Mouse (Mus musculus) forebrain, embryonic 13.5 days (tissue): ENCODE data around the gene Xndc1. TPM values are rescaled to one million over a fixed set of nuclear protein-coding genes. Genes with fewer than 3 reads are reported as not detected.

Experiments used
- ATAC-seq: fragments of 200-750 bp; cut with Nextera tagmentation; 2 replicates; pipeline ENCODE4 v1.8.0; 2017
- H3K27ac ChIP-seq: fragments of 300-500 bp; sonication (generic); 2 replicates; pipeline ENCODE4 v1.5.1; 2015; ENCODE audit warnings: inconsistent platforms, mild to moderate bottlenecking, moderate library complexity
- H3K27me3 ChIP-seq: fragments of 300-500 bp; sonication (generic); 2 replicates; pipeline ENCODE4 v1.6.1; 2015; ENCODE audit warnings: mild to moderate bottlenecking, inconsistent platforms
- H3K36me3 ChIP-seq: fragments of 300-500 bp; sonication (generic); 2 replicates; pipeline ENCODE4 v1.6.1; 2015; ENCODE audit warnings: mild to moderate bottlenecking, inconsistent platforms; ENCODE audit not compliant: poor library complexity, severe bottlenecking
- H3K4me1 ChIP-seq: fragments of 300-500 bp; sonication (generic); 2 replicates; pipeline ENCODE4 v1.6.1; 2015; ENCODE audit warnings: inconsistent platforms
- H3K4me2 ChIP-seq: fragments of 300-500 bp; sonication (generic); 2 replicates; pipeline ENCODE4 v1.6.1; 2015; ENCODE audit warnings: inconsistent platforms, mild to moderate bottlenecking, moderate library complexity
- H3K4me3 ChIP-seq: fragments of 300-500 bp; sonication (generic); 2 replicates; pipeline ENCODE4 v1.5.1; 2015; ENCODE audit warnings: mild to moderate bottlenecking, inconsistent platforms
- H3K9ac ChIP-seq: fragments of 300-500 bp; sonication (generic); 2 replicates; pipeline ENCODE4 v1.6.1; 2015; ENCODE audit warnings: mild to moderate bottlenecking, inconsistent platforms
- H3K9me3 ChIP-seq: fragments of 300-500 bp; sonication (generic); replicated peaks from 2 replicates; pipeline ENCODE4 v1.6.1; 2016; ENCODE audit warnings: inconsistent platforms
- WGBS: fragments of 180-500 bp; shearing (Covaris S2); methylation state at CpG from one replicate; pipeline ENCODE4 v1.1.7; 2015; 5-methylcytosine and 5-hydroxymethylcytosine counted together
- polyA plus RNA-seq: library from polyadenylated mRNA; unstranded; fragments of >200 nt; fragmentation: Nextera tagmentation; extraction: Ambion mirVana; gene quantifications from 2 replicates; pipeline ENCODE4 v1.2.1, GENCODE M21; 2015

Gene Xndc1
- polyA plus RNA-seq, 1 experiment from 2014 or later = 46.3 TPM

- H3K4me1 ChIP-seq = no peaks in the 10 kb centered on the region
- peaks cover 3% of the 10 kb centered on the region for H3K36me3 ChIP-seq
- H3K9me3 ChIP-seq = no peaks in the 10 kb centered on the region
- H3K9ac ChIP-seq = no peak overlapping the region
- no peaks in the 10 kb centered on the region for H3K27me3 ChIP-seq
- no peak overlapping the region for H3K27ac ChIP-seq
- no peak overlapping the region for H3K4me3 ChIP-seq
- H3K4me2 ChIP-seq = no peak overlapping the region
- no peak for ATAC-seq
- WGBS = 88% methylated on average over 45 of the region's 45 CpGs
These were observed 47.9 kb downstream of the Xndc1 start for GRCm38 (mm10) chr7:102113151-102113729.

- Histone ChIP-seq H3K4me1 (no peaks in the 10 kb centered on the region), H3K9me3 (no peaks in the 10 kb centered on the region), H3K27me3 (no peaks in the 10 kb centered on the region), H3K27ac (no peak within 1 kb of the TSS), H3K4me3 (no peak within 1 kb of the TSS), H3K9ac (no peak within 1 kb of the TSS), H3K36me3 (peaks cover 38% of the 10 kb centered on the region), H3K4me2 (no peak within 1 kb of the TSS)
- WGBS = 49% methylated on average over 7 of the region's 7 CpGs
- no peak for ATAC-seq
These were observed 51.4 kb downstream of the Xndc1 start, which contains the start of gene Chrna10 for GRCm38 (mm10) chr7:102116579-102117331. Chrna10 (minus strand) TSS chr7:102116828.

- no peak overlapping the region for H3K4me3 ChIP-seq
- no peaks in the 10 kb centered on the region for H3K9me3 ChIP-seq
- H3K27ac ChIP-seq = no peak overlapping the region
- H3K4me1 ChIP-seq = no peaks in the 10 kb centered on the region
- no peak overlapping the region for H3K4me2 ChIP-seq
- no peaks in the 10 kb centered on the region for H3K27me3 ChIP-seq
- no peak for ATAC-seq
- no peak overlapping the region for H3K9ac ChIP-seq
- peaks cover 44% of the 10 kb centered on the region for H3K36me3 ChIP-seq
- 72% methylated on average over 6 of the region's 6 CpGs for WGBS
These were observed 52.1 kb downstream of the Xndc1 start for GRCm38 (mm10) chr7:102117382-102117781.

DNA sequence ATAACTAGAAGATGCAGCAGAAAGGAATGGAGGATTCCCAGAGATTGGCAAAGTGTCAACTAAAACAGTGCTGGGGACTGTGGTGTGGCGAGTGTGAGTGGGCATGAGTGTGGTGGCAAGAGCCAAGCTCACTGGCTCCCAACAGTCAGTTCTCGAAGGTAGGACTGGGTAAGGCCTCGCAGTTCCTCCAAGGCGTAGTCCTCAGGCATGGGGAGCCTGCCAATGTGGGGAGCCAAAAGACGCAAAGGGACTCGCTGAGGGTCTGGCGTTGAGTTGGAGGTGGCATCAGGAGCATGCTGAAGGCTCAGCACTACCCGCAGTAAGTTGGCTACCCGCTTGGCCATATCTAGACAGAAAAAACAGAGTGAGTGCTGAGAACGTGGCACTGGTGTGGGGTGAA lies 55.0 kb downstream of the Xndc1 start:
- Histone ChIP-seq H3K27me3 (no peaks in the 10 kb centered on the region), H3K9me3 (no peaks in the 10 kb centered on the region), H3K4me3 (no peak overlapping the region), H3K27ac (no peak overlapping the region), H3K4me1 (no peaks in the 10 kb centered on the region), H3K36me3 (peaks cover 74% of the 10 kb centered on the region), H3K4me2 (no peak overlapping the region), H3K9ac (no peak overlapping the region)
- WGBS = 97% methylated on average over 10 of the region's 10 CpGs
- ATAC-seq = no peak

- ATAC-seq = no peak
- WGBS = 98% methylated on average over 4 of the region's 4 CpGs
- Histone ChIP-seq H3K9me3 (no peaks in the 10 kb centered on the region), H3K9ac (no peak overlapping the region), H3K4me3 (no peak overlapping the region), H3K4me1 (no peaks in the 10 kb centered on the region), H3K36me3 (peaks cover 84% of the 10 kb centered on the region), H3K27ac (no peak overlapping the region), H3K4me2 (no peak overlapping the region), H3K27me3 (no peaks in the 10 kb centered on the region)
These were observed 67.1 kb downstream of the Xndc1 start for GRCm38 (mm10) chr7:102132395-102132794.

Other genes starting within 250 kb of the Xndc1 start
- 0.10 TPM in 1 of 2 replicates, not detected in the other for gene Phox2a, start 247.2 kb upstream of the Xndc1 start, polyA plus RNA-seq
- gene Inppl1, start 227.3 kb upstream of the Xndc1 start, polyA plus RNA-seq = 23.9 and 31.8 TPM in 2 replicates
- 0.67 and 0.75 TPM in 2 replicates for gene Folr2, start 208.3 kb upstream of the Xndc1 start, polyA plus RNA-seq
- 95.4 and 106 TPM in 2 replicates for gene Anapc15, start 201.8 kb upstream of the Xndc1 start, polyA plus RNA-seq
- gene Folr1, start 194.7 kb upstream of the Xndc1 start, polyA plus RNA-seq = 8.6 and 20.1 TPM in 2 replicates
- gene Lamtor1, start 159.6 kb upstream of the Xndc1 start, polyA plus RNA-seq = 152 and 158 TPM in 2 replicates
- 0.57 and 0.59 TPM in 2 replicates for gene Tomt, start 159.2 kb upstream of the Xndc1 start, polyA plus RNA-seq
- gene Lrrc51, start 131.6 kb upstream of the Xndc1 start, polyA plus RNA-seq = 8.0 and 11.7 TPM in 2 replicates
- gene Numa1, start 131.4 kb upstream of the Xndc1 start, polyA plus RNA-seq = 66.2 and 71.7 TPM in 2 replicates
- 4.5 and 4.6 TPM in 2 replicates for gene Il18bp, start 46.8 kb upstream of the Xndc1 start, polyA plus RNA-seq
- 30.7 TPM in 2 replicates for gene Rnf121, start within 50 bp of the Xndc1 start, polyA plus RNA-seq
- gene Xntrpc, start 202 bp downstream of the Xndc1 start, polyA plus RNA-seq = 1.8 and 2.1 TPM in 2 replicates
- not detected in 2 replicates for gene Trpc2, start 17.6 kb downstream of the Xndc1 start, polyA plus RNA-seq
- 0.23 and 0.53 TPM in 2 replicates for gene Art1, start 36.2 kb downstream of the Xndc1 start, polyA plus RNA-seq
- gene Art5, start 44.0 kb downstream of the Xndc1 start, polyA plus RNA-seq = 1.3 and 1.7 TPM in 2 replicates
- not detected in 2 replicates for gene Chrna10, start 51.3 kb downstream of the Xndc1 start, polyA plus RNA-seq
- gene Nup98, start 144.7 kb downstream of the Xndc1 start, polyA plus RNA-seq = 27.2 and 30.0 TPM in 2 replicates
- 50.6 and 52.4 TPM in 2 replicates for gene Pgap2, start 144.7 kb downstream of the Xndc1 start, polyA plus RNA-seq
- gene Rhog, start 190.5 kb downstream of the Xndc1 start, polyA plus RNA-seq = 18.4 and 20.2 TPM in 2 replicates
- gene Stim1, start 202.3 kb downstream of the Xndc1 start, polyA plus RNA-seq = 8.2 and 8.3 TPM in 2 replicates